Mouse (Mus musculus) v-Abl transformed pro-B cells (cell line): ENCODE data around the gene Zfp507.

Experiments
- in situ Hi-C, 2 experiments: fragments of 400-800 bp; cut with MboI; formaldehyde crosslinking; loops; one replicate each; pipeline ENCODE4 v1.15.1; 2025; ENCODE audit not compliant: unreplicated experiment in 2 of 2

Zfp507 gene

GRCm38 (mm10) chr7:35744771-35745170 is 58.0 kb downstream of the Zfp507 start:
- in situ Hi-C loops, result loop anchor here in 1 of 2 experiments (5.0 kb wide), 1 partner anchor 87 kb away; no protein-coding TSS in a partner anchor

- in situ Hi-C loops, result loop anchor here in 1 of 2 experiments (5.0 kb wide), 1 partner anchor 85 kb away; no protein-coding TSS in a partner anchor
Observed at GRCm38 (mm10) chr7:35742310-35742709, 60.5 kb downstream of the Zfp507 start.

GRCm38 (mm10) chr7:35741858-35742257 is 60.9 kb downstream of the Zfp507 start:
- in situ Hi-C loops, result loop anchor here in 1 of 2 experiments (5.0 kb wide), 1 partner anchor 85 kb away; no protein-coding TSS in a partner anchor

GRCm38 (mm10) chr7:35740489-35741230 is 62.1 kb downstream of the Zfp507 start:
- in situ Hi-C loops, result loop anchor here in 1 of 2 experiments (5.0 kb wide), 1 partner anchor 83 kb away; no protein-coding TSS in a partner anchor

- in situ Hi-C loops, result no loop called here
Observed at GRCm38 (mm10) chr7:35738871-35739270, 63.9 kb downstream of the Zfp507 start.

GRCm38 (mm10) chr7:35733313-35734050 is 69.3 kb downstream of the Zfp507 start:
- in situ Hi-C loops, result no loop called here

- in situ Hi-C loops, result no loop called here
Observed at GRCm38 (mm10) chr7:35732585-35733059, 70.2 kb downstream of the Zfp507 start.

GRCm38 (mm10) chr7:35729621-35730031 is 73.2 kb downstream of the Zfp507 start:
- in situ Hi-C loops, result no loop called here

GRCm38 (mm10) chr7:35728376-35728775 is 74.4 kb downstream of the Zfp507 start:
- in situ Hi-C loops, result no loop called here

- in situ Hi-C loops, result no loop called here
Observed at GRCm38 (mm10) chr7:35723035-35723434, 79.8 kb downstream of the Zfp507 start.
